Mouse (Mus musculus) 416B (cell line): Measurements from ENCODE around the gene Msgn1.
A peak's percentile ranks its signal among the peaks of the same experiment; 100 is the strongest.

Experiments used
- DNase-seq: peaks from one replicate; pipeline ENCODE4 v3.0.0; 2011; ENCODE audit warnings: low read depth

The Msgn1 gene

DNA sequence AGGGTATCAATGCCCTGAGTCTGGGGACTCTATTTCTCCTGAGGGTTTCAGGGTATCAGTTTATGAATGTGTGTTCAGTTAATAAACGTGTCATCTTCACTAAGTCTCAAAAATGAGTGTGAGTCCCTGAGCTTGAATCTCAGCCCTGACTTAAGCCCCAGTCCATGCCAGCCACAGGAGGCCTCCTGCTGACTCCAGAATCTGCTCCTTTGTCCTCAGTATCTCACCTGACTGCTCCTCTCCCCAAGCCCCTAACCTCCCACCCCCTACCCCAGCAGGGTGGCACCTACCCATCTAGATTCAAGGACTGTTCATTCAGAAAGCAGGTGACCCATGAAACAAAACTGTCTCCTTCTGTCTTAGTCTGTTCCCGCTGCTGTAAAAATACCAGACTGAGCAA lies 10.2 kb downstream of the Msgn1 start:
- no peak for DNase-seq

DNA sequence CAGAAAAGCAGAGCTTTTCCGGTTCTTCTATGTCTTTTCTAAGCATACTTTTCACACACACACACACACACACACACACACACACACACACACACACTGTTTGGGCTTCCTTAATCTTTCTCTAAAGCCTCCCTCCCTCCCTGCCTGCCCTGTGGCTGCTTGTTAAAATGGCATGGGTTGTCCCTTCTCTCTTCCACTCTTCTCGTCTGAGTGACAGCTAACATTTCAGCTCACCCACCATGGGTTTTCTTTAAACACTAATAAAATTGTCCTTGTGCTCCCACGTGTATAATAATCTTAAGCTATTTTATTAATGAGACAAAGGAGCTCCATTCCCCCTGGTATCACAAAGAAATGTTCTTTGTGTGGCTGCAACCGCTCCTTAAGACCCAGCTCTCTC lies 10.7 kb downstream of the Msgn1 start:
- DNase-seq = peak; percentile 14

DNA sequence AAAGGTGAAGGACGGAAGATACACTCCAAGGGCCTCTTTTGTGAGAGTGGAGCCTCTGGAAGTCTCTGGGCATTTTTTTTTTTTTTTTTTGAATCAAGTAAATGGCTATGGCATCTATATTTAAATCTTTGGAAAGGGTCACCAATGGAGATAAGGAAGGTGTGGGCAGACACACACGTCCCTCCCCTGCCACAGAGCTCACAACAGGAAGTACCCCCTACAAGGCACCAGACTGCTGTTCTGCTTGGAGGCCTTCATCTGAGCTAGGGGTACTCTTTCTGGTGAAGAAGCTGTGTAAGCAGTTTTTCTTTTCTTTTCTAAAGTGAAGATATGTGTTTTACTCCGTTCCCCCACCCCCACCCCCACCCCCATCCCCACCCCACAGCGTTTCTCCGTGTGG lies 11.9 kb downstream of the Msgn1 start:
- DNase-seq = no peak

DNA sequence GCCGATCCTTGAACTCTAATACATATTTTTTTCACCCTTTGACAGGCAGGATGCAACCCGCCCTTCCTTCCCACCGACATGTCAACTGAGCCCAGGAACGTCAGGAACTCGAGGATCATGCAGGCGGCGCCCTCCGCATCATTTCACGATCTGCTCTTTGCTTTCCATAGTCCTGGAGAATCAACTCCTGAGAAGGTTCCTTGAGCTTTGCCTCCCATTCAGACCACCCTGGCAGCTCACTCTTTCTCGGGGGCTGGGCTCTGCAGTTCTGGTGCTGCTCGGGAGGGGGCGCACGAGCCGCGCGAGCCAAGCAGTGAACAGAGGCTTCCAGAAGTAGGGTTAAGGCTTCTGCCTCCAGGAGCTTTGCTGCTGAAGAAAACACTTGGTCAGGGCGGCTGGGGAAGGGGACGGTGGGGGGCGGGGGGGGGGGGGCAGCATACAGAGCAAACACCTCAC lies 12.6 kb downstream of the Msgn1 start:
- peak; percentile 38 for DNase-seq

DNA sequence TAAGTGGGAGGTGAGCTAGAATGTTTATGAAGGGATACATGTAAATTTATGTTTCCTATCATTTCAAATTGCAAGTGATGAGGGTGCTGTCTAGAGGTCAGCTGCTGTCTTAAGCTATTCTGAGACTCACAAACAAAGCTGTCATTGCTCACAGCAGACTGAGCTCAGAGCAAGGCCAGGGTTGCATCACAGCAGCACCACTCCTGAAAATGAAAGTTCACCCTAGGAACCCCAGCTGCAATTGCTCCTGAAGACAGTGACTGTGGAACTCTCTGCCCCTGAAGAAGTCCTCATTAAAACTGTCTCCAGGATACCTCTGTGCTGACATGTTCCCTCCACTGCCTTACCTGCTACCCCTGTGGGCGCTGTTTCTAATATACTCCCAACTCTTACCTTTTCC lies 13.7 kb downstream of the Msgn1 start:
- DNase-seq = peak; percentile 5

DNA sequence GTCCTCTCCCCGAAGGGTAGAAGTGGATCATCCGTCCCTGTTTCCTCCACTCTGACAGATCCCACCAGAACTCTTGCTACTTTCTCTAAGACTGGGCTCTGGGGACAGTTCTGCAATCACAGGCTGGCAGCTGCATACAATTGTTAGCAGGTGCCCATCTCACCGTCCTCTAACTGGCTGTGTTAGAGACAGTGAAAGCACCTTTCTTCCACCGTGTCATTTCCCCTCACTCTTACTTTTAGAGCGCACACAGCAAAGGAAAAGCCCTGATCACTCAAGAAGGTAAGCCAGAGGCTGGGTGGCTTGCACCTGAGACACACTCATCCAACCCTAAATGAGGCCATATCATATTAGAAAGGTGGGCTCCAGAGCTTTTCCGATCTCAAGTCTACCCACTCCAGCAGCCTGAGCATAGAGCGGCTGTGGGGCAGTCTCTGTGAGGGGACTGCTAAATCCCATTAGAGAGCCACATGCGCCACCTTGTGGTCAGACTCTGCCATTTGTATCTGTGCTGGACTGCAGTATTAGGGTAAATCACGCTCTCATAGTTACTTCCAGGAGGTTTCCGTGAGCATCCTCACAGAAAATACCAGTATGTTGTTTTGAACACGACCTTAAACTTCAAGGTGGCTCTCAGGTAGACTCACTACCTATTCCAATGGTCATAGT lies 30.2 kb downstream of the Msgn1 start:
- peak; percentile 80 for DNase-seq

DNA sequence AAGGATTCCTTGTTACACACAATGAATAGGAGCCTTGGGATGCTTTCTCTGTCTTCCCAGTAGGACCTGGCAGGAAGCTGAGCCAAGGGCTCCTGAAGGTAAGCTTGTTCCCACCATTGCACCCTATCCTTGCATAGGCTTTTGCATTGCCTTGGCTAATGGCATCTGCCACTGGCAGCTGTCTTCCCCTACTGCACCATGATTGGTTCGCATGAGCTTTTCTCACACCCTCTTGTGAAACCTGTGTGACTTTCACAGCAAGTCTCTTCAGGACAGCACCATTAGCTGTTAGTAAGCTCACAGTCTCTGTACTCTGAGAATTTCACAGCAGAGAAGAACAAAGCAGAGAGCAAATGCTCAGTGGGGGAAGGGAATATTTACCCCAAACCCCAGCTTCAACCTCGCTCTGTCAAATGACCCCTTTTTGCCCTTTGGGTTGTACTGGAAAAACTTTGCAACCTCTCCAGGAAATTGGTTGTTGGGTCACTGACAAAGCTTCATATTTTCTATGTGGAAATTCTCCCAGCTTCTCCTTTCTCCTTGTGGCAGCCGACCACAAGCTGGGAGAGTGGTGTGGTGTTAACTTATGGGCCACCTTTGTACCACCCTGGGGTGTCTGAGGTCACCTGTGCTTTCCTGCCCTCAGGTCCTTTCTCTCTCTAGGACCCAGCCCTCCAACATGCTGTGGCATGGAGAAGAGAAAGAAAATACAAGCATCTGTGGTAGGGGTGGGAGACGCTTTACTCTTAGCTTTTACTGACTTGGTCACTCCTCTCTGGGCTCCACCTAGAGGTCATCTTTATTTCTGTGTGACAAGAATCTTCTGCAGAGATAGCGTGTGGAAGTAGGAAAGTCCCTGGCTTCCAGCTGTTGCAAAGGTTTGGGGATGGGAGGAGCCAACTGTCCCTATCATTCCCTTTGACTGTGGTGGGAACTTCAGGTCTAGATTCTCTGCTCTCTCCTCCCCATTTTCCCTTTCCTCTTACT lies 31.1 kb downstream of the Msgn1 start:
- peak; percentile 14 for DNase-seq

DNA sequence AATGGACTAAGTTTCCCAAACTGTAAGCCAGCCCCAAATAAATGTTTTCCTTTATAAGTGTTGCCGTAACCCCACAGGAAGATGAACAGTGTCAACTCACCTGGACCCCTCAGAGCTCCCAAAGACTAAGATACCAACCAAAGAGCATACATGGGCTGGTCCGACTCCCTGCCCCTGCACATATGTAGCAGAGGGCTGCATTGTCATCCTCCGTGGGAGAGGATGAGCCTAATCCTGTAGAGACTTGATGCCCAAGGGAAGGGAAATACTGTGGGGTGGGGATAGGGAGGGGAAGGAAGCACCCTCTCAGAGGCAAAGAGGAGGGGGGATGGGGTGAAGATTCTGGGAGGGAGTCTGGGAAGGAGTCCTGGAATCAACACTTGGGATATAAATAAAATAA lies 50.1 kb downstream of the Msgn1 start:
- no peak for DNase-seq
